Mouse (Mus musculus): ENCODE data around the gene Nup188.

Gene Nup188

GRCm38 (mm10) chr2:30287027-30287373 is 803 bp downstream of the Nup188 start:
- DNase-seq (ENCODE audit: low read depth, low spot score) = peak; percentile 14
- Histone ChIP-seq H3K27me3 (ENCODE audit: control insufficient read depth, insufficient read depth, low read length, poor library complexity, severe bottlenecking) (no peaks in the 10 kb centered on the region), H3K36me3 (ENCODE audit: control insufficient read depth, insufficient read depth, low read length, poor library complexity, severe bottlenecking) (no peaks in the 10 kb centered on the region)

- H3K27me3 ChIP-seq (ENCODE audit: control insufficient read depth, insufficient read depth, low read length, poor library complexity, severe bottlenecking) = no peaks in the 10 kb centered on the region
- peak; percentile 13 for DNase-seq (ENCODE audit: low read depth, low spot score)
Observed at GRCm38 (mm10) chr2:30299525-30299924, 13.3 kb downstream of the Nup188 start.

GRCm38 (mm10) chr2:30299966-30300365 is 13.8 kb downstream of the Nup188 start:
- no peak for DNase-seq (ENCODE audit: low read depth, low spot score)
- Histone ChIP-seq H3K36me3 (ENCODE audit: control insufficient read depth, insufficient read depth, low read length, poor library complexity, severe bottlenecking) (peaks cover 14% of the 10 kb centered on the region), H3K27me3 (ENCODE audit: control insufficient read depth, insufficient read depth, low read length, poor library complexity, severe bottlenecking) (no peaks in the 10 kb centered on the region)

More at GRCm38 (mm10) chr2:30299525-30299924, 13.3 kb downstream of the Nup188 start:
- peaks cover 13% of the 10 kb centered on the region for H3K36me3 ChIP-seq (ENCODE audit: control insufficient read depth, insufficient read depth, low read length, poor library complexity, severe bottlenecking)

DNA sequence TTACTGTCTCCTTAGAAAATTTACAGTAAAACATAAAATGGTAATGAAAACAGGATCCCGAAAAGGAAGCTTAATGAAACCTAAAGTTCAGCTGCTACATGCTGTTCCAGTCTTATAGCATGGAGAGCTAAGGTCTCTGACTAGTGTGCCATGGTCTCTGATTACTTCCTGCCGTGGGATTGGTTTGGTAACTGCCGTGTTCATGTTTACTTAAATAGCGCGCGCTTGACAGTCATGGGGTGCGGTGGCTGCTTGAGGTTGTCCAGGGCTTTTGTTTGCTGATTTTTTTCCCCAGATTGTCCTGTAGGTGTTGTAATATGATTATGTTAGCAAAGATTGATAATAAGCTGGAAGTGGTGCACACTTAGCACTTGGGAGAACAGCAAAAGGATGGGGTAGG is 19.9 kb downstream of the Nup188 start:
- Histone ChIP-seq H3K27me3 (ENCODE audit: control insufficient read depth, insufficient read depth, low read length, poor library complexity, severe bottlenecking) (no peaks in the 10 kb centered on the region), H3K36me3 (ENCODE audit: control insufficient read depth, insufficient read depth, low read length, poor library complexity, severe bottlenecking) (peaks cover 19% of the 10 kb centered on the region)
- DNase-seq (ENCODE audit: low read depth, low spot score) = no peak

DNA sequence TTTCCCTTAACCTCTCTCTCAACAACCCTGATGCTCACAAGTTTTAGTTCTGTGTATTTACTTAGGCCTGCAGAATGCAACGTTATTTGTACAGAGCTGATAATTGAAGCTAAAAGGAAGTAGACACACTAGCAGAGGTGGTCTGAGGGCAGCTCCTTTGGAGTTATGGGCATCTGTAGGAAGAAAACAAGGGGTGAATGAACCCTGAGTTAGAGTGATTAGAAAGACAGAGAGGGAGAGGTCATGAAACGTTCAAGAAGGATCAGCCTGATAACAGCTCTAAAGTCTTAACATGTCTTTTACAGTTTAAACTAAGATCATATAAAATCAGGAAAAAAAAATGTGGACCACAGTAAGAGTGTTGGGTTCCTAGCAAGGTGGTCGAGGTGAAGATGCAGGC is 23.2 kb downstream of the Nup188 start:
- Histone ChIP-seq H3K27me3 (ENCODE audit: control insufficient read depth, insufficient read depth, low read length, poor library complexity, severe bottlenecking) (no peaks in the 10 kb centered on the region), H3K36me3 (ENCODE audit: control insufficient read depth, insufficient read depth, low read length, poor library complexity, severe bottlenecking) (peaks cover 22% of the 10 kb centered on the region)
- DNase-seq (ENCODE audit: low read depth, low spot score) = no peak

DNA sequence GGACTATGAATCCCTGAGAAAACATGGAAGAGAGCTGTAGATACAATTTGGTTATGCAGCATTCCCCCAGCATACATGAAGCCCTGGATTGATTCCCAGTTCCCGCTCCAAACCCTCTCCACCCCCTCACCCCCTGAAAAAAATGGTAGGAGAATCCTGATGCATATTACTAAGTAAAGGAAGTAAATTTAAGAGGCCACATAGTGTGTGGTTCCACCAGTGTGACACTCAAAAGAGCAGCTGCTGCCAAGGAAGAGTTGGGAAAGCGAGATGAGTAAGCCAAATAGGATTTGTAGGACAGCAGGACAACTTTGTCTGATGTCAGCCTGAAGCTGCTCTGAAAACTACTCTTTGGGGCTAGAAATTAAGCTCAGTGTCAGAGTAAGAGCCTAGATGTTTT is 25.3 kb downstream of the Nup188 start:
- Histone ChIP-seq H3K36me3 (ENCODE audit: control insufficient read depth, insufficient read depth, low read length, poor library complexity, severe bottlenecking) (peaks cover 21% of the 10 kb centered on the region), H3K27me3 (ENCODE audit: control insufficient read depth, insufficient read depth, low read length, poor library complexity, severe bottlenecking) (no peaks in the 10 kb centered on the region)
- DNase-seq (ENCODE audit: low read depth, low spot score) = no peak

- Histone ChIP-seq H3K27me3 (ENCODE audit: control insufficient read depth, insufficient read depth, low read length, poor library complexity, severe bottlenecking) (no peaks in the 10 kb centered on the region), H3K36me3 (ENCODE audit: control insufficient read depth, insufficient read depth, low read length, poor library complexity, severe bottlenecking) (peaks cover 14% of the 10 kb centered on the region)
- peak; percentile 11 for DNase-seq (ENCODE audit: low read depth, low spot score)
Observed at GRCm38 (mm10) chr2:30316136-30316535, 29.9 kb downstream of the Nup188 start.

DNA sequence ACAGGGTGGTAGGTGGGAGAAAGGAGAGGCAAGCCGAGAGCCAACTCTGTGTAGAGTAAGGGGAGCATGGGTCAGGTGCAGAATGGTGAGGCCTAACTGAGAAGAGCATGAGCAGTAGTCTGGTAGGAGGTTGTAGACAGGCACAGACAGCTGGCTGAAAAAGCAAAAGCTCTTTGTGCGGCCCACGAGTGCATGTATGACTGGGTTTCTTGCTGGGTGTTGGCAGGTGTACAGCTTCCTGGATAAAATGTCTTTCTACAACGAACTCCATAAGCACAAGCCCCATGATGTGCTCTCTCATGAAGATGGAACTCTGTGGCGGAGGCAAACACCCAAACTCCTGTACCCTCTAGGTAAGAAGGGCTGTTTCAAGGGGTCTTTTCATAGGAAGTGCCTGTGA is 30.8 kb downstream of the Nup188 start:
- Histone ChIP-seq H3K36me3 (ENCODE audit: control insufficient read depth, insufficient read depth, low read length, poor library complexity, severe bottlenecking) (peaks cover 12% of the 10 kb centered on the region), H3K27me3 (ENCODE audit: control insufficient read depth, insufficient read depth, low read length, poor library complexity, severe bottlenecking) (no peaks in the 10 kb centered on the region)
- no peak for DNase-seq (ENCODE audit: low read depth, low spot score)

DNA sequence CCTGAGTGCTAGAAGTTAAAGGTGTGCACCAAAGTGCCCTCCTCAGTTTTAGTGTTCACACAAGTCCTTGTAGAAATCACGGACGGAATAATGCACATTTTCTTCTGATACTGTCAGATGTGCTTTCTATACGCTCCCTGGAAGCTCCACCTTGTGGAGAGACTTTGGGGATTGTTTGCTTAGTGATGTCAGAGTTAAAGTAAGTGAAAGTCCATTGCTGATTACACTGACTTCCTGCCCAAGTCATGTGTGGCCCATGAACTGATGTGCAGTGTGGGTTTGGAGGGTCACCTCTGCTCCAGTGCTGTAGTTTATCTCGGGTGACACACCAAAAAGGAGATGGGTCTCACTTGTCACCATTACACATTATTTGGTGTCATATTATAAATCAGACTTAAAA is 33.1 kb downstream of the Nup188 start:
- Histone ChIP-seq H3K36me3 (ENCODE audit: control insufficient read depth, insufficient read depth, low read length, poor library complexity, severe bottlenecking) (peaks cover 13% of the 10 kb centered on the region), H3K27me3 (ENCODE audit: control insufficient read depth, insufficient read depth, low read length, poor library complexity, severe bottlenecking) (no peaks in the 10 kb centered on the region)
- no peak for DNase-seq (ENCODE audit: low read depth, low spot score)

DNA sequence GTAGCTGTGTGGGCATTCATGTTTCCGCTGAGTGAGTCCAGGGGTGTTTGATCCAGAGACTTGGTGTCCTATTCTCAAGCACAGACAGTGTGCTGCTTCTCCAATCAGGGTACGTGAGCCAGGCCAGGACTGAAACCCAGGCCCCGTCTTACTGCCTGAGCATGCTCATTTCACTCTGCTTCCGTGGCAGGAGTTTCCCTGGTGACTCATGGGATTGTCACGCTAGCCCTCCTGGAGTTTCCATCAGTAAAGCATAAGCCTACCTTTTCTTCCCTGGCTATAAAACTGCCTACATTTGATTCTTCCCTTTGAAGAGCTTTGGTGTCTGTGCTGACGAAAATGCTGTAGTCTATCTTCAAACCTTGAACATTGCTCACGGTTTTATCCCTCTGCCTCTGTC is 36.9 kb downstream of the Nup188 start:
- H3K27me3 ChIP-seq (ENCODE audit: control insufficient read depth, insufficient read depth, low read length, poor library complexity, severe bottlenecking) = no peaks in the 10 kb centered on the region
- H3K36me3 ChIP-seq (ENCODE audit: control insufficient read depth, insufficient read depth, low read length, poor library complexity, severe bottlenecking) = peaks cover 11% of the 10 kb centered on the region
- DNase-seq (ENCODE audit: low read depth, low spot score) = no peak

GRCm38 (mm10) chr2:30325296-30325695 is 39.1 kb downstream of the Nup188 start:
- peaks cover 14% of the 10 kb centered on the region for H3K36me3 ChIP-seq (ENCODE audit: control insufficient read depth, insufficient read depth, low read length, poor library complexity, severe bottlenecking)
- no peak for DNase-seq (ENCODE audit: low read depth, low spot score)
- H3K27me3 ChIP-seq (ENCODE audit: control insufficient read depth, insufficient read depth, low read length, poor library complexity, severe bottlenecking) = no peaks in the 10 kb centered on the region

GRCm38 (mm10) chr2:30327276-30327675 is 41.1 kb downstream of the Nup188 start:
- Histone ChIP-seq H3K36me3 (ENCODE audit: control insufficient read depth, insufficient read depth, low read length, poor library complexity, severe bottlenecking) (peaks cover 11% of the 10 kb centered on the region), H3K27me3 (ENCODE audit: control insufficient read depth, insufficient read depth, low read length, poor library complexity, severe bottlenecking) (no peaks in the 10 kb centered on the region)
- no peak for DNase-seq (ENCODE audit: low read depth, low spot score)

DNA sequence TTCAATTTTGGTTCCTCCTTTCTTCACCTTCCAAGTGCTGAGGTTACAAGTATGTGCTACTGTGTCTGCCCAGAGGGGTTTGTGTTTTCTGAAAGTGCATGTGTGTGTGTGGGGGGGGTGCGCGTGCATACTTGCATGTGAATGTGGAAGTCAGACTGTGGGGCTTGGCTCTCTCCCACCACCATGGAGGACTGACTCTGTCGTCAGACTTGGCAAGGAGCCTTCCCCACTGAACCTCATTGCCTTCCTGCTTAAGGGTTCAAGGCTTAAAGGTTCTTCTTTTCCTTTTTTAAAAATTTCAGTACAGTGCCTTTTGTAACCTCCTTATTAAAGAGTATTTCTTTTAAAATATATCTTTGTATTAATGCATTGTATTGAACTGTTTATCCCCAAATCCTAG is 42.6 kb downstream of the Nup188 start:
- DNase-seq (ENCODE audit: low read depth, low spot score) = no peak
- Histone ChIP-seq H3K36me3 (ENCODE audit: control insufficient read depth, insufficient read depth, low read length, poor library complexity, severe bottlenecking) (peaks cover 8% of the 10 kb centered on the region), H3K27me3 (ENCODE audit: control insufficient read depth, insufficient read depth, low read length, poor library complexity, severe bottlenecking) (no peaks in the 10 kb centered on the region)

DNA sequence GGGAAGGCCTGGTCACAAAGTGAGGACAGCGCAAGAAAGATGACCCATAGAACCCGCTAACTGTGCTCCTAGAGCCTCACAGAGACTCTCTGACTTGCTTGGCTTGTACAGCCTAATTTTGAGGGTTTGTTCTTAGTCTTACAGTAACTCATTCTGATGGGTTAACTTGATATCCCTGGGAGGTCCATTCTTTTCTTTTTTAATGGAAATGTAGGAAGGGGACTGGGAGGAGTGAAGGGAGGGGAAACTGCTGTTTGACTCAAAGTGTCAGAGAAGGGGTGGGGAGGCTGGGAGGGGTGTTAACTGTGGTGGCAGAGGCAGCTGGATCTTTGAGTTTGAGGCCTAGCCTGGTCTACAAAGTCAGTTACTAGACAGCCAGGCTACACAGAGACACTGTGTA is 49.1 kb downstream of the Nup188 start:
- Histone ChIP-seq H3K36me3 (ENCODE audit: control insufficient read depth, insufficient read depth, low read length, poor library complexity, severe bottlenecking) (peaks cover 12% of the 10 kb centered on the region), H3K27me3 (ENCODE audit: control insufficient read depth, insufficient read depth, low read length, poor library complexity, severe bottlenecking) (no peaks in the 10 kb centered on the region)
- DNase-seq (ENCODE audit: low read depth, low spot score) = no peak

DNA sequence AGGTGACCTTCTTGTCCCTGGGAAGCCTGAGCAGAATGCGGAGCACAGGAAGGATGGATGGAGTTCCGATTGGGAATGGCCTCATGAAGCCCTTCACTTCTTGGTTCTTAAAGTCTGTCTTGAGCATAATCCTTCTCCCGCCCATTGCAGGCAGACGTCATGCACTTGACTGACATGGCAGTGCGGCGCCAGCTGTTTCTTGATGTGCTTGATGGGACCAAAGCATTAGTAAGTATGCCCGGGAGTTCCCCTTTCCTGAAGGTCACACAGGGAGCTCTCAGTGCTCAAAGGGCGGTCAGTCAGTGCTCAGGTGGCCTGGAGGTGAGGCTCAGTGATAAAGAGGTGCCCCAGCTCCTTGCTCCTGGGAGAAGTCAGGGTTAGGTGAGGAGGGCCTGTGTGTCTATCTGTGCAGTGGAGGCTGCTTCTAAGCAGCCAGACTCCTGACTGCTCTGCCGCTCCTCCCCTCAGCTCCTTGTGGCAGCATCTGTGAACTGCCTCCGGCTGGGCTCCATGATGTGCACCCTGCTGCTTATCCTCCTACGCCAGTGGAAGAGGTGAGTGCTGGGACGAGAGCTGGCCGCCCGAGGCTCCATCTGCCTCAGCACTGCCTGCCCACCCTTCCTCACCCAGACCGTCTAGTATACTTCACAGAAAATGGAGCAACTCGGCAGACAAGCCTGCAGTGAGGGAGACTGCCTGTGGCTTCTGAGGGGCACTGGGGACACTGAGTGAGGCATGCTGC is 50.1 kb downstream of the Nup188 start:
- Histone ChIP-seq H3K27me3 (ENCODE audit: control insufficient read depth, insufficient read depth, low read length, poor library complexity, severe bottlenecking) (no peaks in the 10 kb centered on the region), H3K36me3 (ENCODE audit: control insufficient read depth, insufficient read depth, low read length, poor library complexity, severe bottlenecking) (peaks cover 17% of the 10 kb centered on the region)
- DNase-seq (ENCODE audit: low read depth, low spot score) = no peak

DNA sequence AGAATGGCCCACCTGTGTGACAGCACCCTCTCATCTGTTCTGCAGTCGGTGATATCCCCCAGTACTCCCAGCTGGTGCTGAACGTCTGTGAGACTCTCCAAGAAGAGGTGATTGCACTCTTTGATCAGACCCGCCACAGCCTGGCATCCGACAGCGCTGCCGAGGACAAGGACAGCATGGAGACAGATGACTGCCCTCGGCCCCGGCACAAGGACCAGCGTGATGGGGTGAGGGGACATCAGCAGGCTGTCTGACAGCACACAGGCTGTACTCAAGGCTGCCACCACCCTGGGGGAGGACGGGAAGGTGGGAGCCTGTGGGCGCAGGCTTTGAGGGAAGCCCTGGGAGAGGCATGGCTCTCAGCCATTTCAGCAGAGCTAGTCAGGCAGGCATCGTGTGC is 51.0 kb downstream of the Nup188 start:
- Histone ChIP-seq H3K36me3 (ENCODE audit: control insufficient read depth, insufficient read depth, low read length, poor library complexity, severe bottlenecking) (peaks cover 17% of the 10 kb centered on the region), H3K27me3 (ENCODE audit: control insufficient read depth, insufficient read depth, low read length, poor library complexity, severe bottlenecking) (no peaks in the 10 kb centered on the region)
- DNase-seq (ENCODE audit: low read depth, low spot score) = no peak
